Mouse (Mus musculus) ES-Bruce4 (cell line): ENCODE results near the gene Serpina5.

Experiments
- EP300 ChIP-seq: IDR thresholded peaks from 2 replicates; pipeline ENCODE4 v1.6.1; 2011; ENCODE audit warnings: low read depth, low read length; ENCODE audit not compliant: insufficient read depth
- POLR2A ChIP-seq: IDR thresholded peaks from one replicate; pipeline ENCODE4 v1.8.1; 2011; ENCODE audit warnings: low read length; ENCODE audit not compliant: insufficient read depth

- TF ChIP-seq EP300 (no peak), POLR2A (no peak)
Measured at GRCm38 (mm10) chr12:104143286-104143685, 42.4 kb downstream of the Serpina5 start.
